Mouse (Mus musculus) kidney, embryonic 14.5 days (tissue): ENCODE measurements around the gene 4921517D22Rik. TPM values are rescaled to one million over a fixed set of nuclear protein-coding genes. Genes with fewer than 3 reads are reported as not detected.
A peak's percentile ranks its signal among the peaks of the same experiment; 100 is the strongest.
"Not testable (repeated sequence)": the region's sequence is repeated elsewhere in the genome, so short reads cannot be mapped to it uniquely, and the experiment has no call there.

ENCODE experiments used
- ATAC-seq: fragments of 200-750 bp; cut with Nextera tagmentation; 2 replicates; pipeline ENCODE4 v1.8.0; 2017; ENCODE audit warnings: moderate number of reproducible peaks, mild to moderate bottlenecking, moderate TSS enrichment, moderate library complexity; ENCODE audit not compliant: low FRiP score, low TSS enrichment
- H3K27ac ChIP-seq: fragments of 300-500 bp; sonication (generic); 2 replicates; pipeline ENCODE4 v1.5.1; 2014; ENCODE audit warnings: low read depth, mild to moderate bottlenecking, low read length, moderate library complexity, mixed read lengths
- H3K27me3 ChIP-seq: fragments of 300-500 bp; sonication (generic); 2 replicates; pipeline ENCODE4 v1.6.1; 2014; ENCODE audit warnings: mild to moderate bottlenecking, low read length; ENCODE audit not compliant: control insufficient read depth, insufficient read depth
- H3K36me3 ChIP-seq: fragments of 300-500 bp; sonication (generic); 2 replicates; pipeline ENCODE4 v1.6.1; 2014; ENCODE audit warnings: low read length, mixed read lengths; ENCODE audit not compliant: control insufficient read depth, insufficient read depth
- H3K4me1 ChIP-seq: fragments of 300-500 bp; sonication (generic); 2 replicates; pipeline ENCODE4 v1.6.1; 2014; ENCODE audit warnings: low read length, mixed read lengths; ENCODE audit not compliant: control insufficient read depth, insufficient read depth
- H3K4me2 ChIP-seq: fragments of 300-500 bp; sonication (generic); replicated peaks from 2 replicates; pipeline ENCODE4 v1.6.1; 2014; ENCODE audit warnings: low read depth, mild to moderate bottlenecking, low read length
- H3K4me3 ChIP-seq: fragments of 300-500 bp; sonication (generic); 2 replicates; pipeline ENCODE4 v1.5.1; 2014; ENCODE audit warnings: mild to moderate bottlenecking, low read length
- H3K9ac ChIP-seq: fragments of 300-500 bp; sonication (generic); 2 replicates; pipeline ENCODE4 v1.6.1; 2014; ENCODE audit warnings: low read depth, mild to moderate bottlenecking, low read length, moderate library complexity
- H3K9me3 ChIP-seq: fragments of 300-500 bp; sonication (generic); 2 replicates; pipeline ENCODE4 v1.6.1; 2016; ENCODE audit warnings: low read length; ENCODE audit not compliant: control insufficient read depth
- WGBS: fragments of 180-500 bp; shearing (Covaris S2); extraction: QIAGEN DNeasy Blood & Tissue Kit; methylation state at CpG from one replicate; pipeline ENCODE4 v1.1.7; 2014; 5-methylcytosine and 5-hydroxymethylcytosine counted together
- polyA plus RNA-seq: library from polyadenylated mRNA; unstranded; fragments of >200 nt; fragmentation: Nextera tagmentation; extraction: Ambion mirVana; gene quantifications from 2 replicates; pipeline ENCODE4 v1.2.1, GENCODE M21; 2014

Gene 4921517D22Rik
- polyA plus RNA-seq, 1 experiment from 2014 or later = not detected

- H3K4me2 ChIP-seq = no peak overlapping the region
- H3K27ac ChIP-seq = no peak overlapping the region
- 29% methylated on average over 7 of the region's 7 CpGs for WGBS
- no peak overlapping the region for H3K4me3 ChIP-seq
- no peak overlapping the region for H3K9ac ChIP-seq
- no peaks in the 10 kb centered on the region for H3K36me3 ChIP-seq
- H3K27me3 ChIP-seq = no peaks in the 10 kb centered on the region
- peak; percentile 90 for ATAC-seq
- H3K9me3 ChIP-seq = no peaks in the 10 kb centered on the region
- H3K4me1 ChIP-seq = no peaks in the 10 kb centered on the region
Observed at GRCm38 (mm10) chr13:59728378-59729093, 34.6 kb upstream of the 4921517D22Rik start.

GRCm38 (mm10) chr13:59726139-59726867, 32.4 kb upstream of the 4921517D22Rik start:
- 26% methylated on average over 29 of the region's 29 CpGs for WGBS
- Histone ChIP-seq H3K9me3 (no peaks in the 10 kb centered on the region), H3K4me1 (no peaks in the 10 kb centered on the region), H3K27ac (no peak overlapping the region), H3K9ac (peak overlapping the region; percentile 23; the same call in 1 of the 2 replicates), H3K4me3 (peak overlapping the region; percentile 9), H3K36me3 (no peaks in the 10 kb centered on the region), H3K27me3 (no peaks in the 10 kb centered on the region), H3K4me2 (peak overlapping the region; percentile 42)
- ATAC-seq = no peak

- H3K4me1 ChIP-seq, H3K4me2 ChIP-seq, H3K27me3 ChIP-seq, H3K9ac ChIP-seq, H3K9me3 ChIP-seq, H3K27ac ChIP-seq, H3K4me3 ChIP-seq, ATAC-seq, H3K36me3 ChIP-seq: not testable (repeated sequence)
- WGBS = 86% methylated on average over 1 of the region's 1 CpGs
Observed at GRCm38 (mm10) chr13:59722089-59722488, 28.2 kb upstream of the 4921517D22Rik start.

DNA sequence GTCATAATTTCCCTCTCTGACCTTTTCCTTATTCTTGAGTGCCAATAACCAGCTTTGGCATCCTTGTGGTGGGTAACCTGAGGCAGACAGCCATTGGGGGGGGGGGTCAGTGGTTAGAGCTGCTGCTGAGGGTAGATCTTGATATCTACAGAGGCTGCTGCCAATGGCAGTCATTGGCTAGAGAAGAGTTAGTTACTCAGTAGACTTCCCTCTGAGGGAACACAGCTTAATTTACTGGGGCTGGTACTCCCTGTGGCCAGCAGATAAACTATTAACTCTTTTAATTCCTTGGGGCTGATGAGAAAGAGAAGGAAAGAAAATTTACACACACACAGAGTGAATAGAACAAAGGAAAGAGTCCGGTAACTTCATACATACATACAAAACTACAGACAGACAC, 25.6 kb upstream of the 4921517D22Rik start:
- Histone ChIP-seq H3K36me3 (no peaks in the 10 kb centered on the region), H3K27ac (no peak overlapping the region), H3K4me3 (no peak overlapping the region), H3K4me1 (no peaks in the 10 kb centered on the region), H3K27me3 (no peaks in the 10 kb centered on the region), H3K9me3 (no peaks in the 10 kb centered on the region), H3K4me2 (no peak overlapping the region), H3K9ac (no peak overlapping the region)
- 86% methylated on average over 1 of the region's 1 CpGs for WGBS
- ATAC-seq = no peak

DNA sequence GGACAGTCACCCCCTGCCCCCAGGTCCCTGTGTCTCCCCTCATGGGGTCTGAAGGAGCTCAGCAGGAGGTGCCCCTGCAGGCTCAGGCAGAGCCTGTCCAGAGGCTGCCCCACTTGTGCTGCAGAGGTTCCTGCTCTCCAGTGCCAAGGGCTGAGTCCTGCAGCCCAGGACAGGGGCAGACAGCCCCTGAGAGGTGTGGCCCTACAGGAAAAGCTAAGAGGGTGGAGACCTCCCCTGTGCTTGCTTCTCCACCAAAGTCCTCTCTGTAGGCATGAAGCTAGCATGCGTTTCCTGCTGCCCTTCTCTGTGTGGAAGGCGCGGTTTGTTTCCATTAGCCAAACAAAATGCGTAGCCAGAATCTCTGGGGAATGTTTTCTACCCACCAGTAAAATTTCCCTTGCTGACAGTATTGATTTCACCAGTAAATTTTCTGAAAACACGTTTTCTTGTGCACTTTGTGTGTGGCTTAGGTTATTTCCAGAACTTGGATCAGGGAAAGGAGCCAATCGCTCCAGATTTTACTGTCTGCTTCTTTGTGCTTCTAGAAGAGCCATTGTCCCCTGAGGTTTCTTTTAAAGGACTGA, 25.0 kb upstream of the 4921517D22Rik start:
- not testable (repeated sequence) for H3K4me2 ChIP-seq, H3K27me3 ChIP-seq, H3K4me1 ChIP-seq, H3K9ac ChIP-seq, ATAC-seq, H3K27ac ChIP-seq, H3K36me3 ChIP-seq, H3K9me3 ChIP-seq, H3K4me3 ChIP-seq
- 47% methylated on average over 6 of the region's 6 CpGs for WGBS

DNA sequence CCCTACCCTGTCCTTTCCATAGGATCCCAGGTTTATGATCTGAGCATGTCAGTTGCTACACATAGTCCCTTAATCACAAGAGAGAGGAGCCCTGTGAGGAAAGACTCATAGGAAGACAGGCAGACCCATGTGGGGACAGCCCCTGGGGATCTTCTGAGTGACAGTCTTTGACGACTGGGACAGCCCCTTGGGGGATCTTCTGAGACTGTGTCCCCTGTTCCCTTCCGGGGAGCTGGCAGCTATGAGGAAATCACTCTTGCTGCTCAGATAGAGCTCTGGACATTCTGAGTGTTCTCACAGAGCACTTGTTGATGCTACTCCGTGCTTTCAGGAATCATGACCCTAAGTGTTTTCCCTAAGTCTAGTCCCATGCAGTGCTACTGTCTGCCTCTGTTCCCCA, 19.8 kb upstream of the 4921517D22Rik start:
- H3K27me3 ChIP-seq = no peaks in the 10 kb centered on the region
- WGBS = 40% methylated on average over 3 of the region's 3 CpGs
- no peaks in the 10 kb centered on the region for H3K4me1 ChIP-seq
- H3K9ac ChIP-seq = no peak overlapping the region
- H3K27ac ChIP-seq = no peak overlapping the region
- no peaks in the 10 kb centered on the region for H3K9me3 ChIP-seq
- no peaks in the 10 kb centered on the region for H3K36me3 ChIP-seq
- no peak overlapping the region for H3K4me3 ChIP-seq
- no peak for ATAC-seq
- no peak overlapping the region for H3K4me2 ChIP-seq

GRCm38 (mm10) chr13:59711984-59712383, 18.1 kb upstream of the 4921517D22Rik start, which contains the start of gene Spata31d1b:
Gene Spata31d1b (plus strand): TSS chr13:59712284.
- not testable (repeated sequence) for ATAC-seq, H3K9me3 ChIP-seq, H3K4me1 ChIP-seq, H3K36me3 ChIP-seq, H3K4me3 ChIP-seq, H3K9ac ChIP-seq, H3K27me3 ChIP-seq, H3K27ac ChIP-seq, H3K4me2 ChIP-seq
- 73% methylated on average over 3 of the region's 3 CpGs for whole genome bisulfite sequencing

- ATAC-seq = no peak
- H3K4me3 ChIP-seq = no peak within 1 kb of the TSS
- WGBS = 91% methylated on average over 15 of the region's 15 CpGs
Observed at GRCm38 (mm10) chr13:59710230-59710629, 16.3 kb upstream of the 4921517D22Rik start, which contains the start of gene Spata31d1a. Gene Spata31d1a (minus strand): TSS chr13:59710330.

DNA sequence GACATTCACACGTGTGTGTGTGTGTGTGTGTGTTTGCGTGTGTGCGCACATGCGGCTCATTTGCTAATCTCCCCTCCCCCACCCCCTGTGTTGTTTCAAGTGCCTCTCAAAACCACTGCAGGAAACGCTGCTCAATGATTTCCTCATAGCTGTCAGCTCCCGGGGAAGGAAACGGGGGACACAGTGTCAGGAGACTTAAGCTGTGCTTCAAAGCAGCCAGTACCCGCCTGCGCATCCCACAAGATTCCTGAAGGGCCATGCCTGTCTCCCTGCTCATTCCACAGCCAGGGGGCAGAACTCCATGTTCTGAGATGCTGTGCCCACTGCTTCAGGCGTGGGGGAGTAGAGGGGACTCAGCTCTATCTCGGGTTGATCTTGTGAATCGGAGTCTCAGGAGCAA, 10.7 kb upstream of the 4921517D22Rik start:
- no peak overlapping the region for H3K4me2 ChIP-seq
- WGBS = 52% methylated on average over 12 of the region's 12 CpGs
- no peaks in the 10 kb centered on the region for H3K9me3 ChIP-seq
- no peaks in the 10 kb centered on the region; the same call in 1 of the 2 replicates for H3K27me3 ChIP-seq
- H3K27ac ChIP-seq = no peak overlapping the region
- no peak for ATAC-seq
- H3K4me3 ChIP-seq = no peak overlapping the region
- H3K4me1 ChIP-seq = no peaks in the 10 kb centered on the region
- no peak overlapping the region for H3K9ac ChIP-seq
- no peaks in the 10 kb centered on the region for H3K36me3 ChIP-seq

More at GRCm38 (mm10) chr13:59710230-59710629, 16.3 kb upstream of the 4921517D22Rik start, which contains the start of gene Spata31d1a:
- Histone ChIP-seq H3K9me3 (no peaks in the 10 kb centered on the region), H3K27ac (no peak within 1 kb of the TSS), H3K4me1 (no peaks in the 10 kb centered on the region), H3K4me2 (no peak within 1 kb of the TSS), H3K27me3 (no peaks in the 10 kb centered on the region), H3K9ac (no peak within 1 kb of the TSS), H3K36me3 (no peaks in the 10 kb centered on the region)
